ENCODE assay signal across 8 mouse cellular contexts in genomic region chr3:50905993-50906831, GRCm38 (mm10).
DNase-seq lines count a peak whose midpoint lies in the region; ATAC-seq and TF ChIP-seq lines count a peak whose summit lies in the region.

No protein-coding gene starts in this region.

- H3K79me2 ChIP-seq in heart, adult 2 months (replicated peaks; ENCODE audit: control insufficient read depth, insufficient read depth, low read length): no peaks in the 10 kb centered on the region

- peak overlapping the region; percentile 41 for H3K4me2 ChIP-seq in embryonic facial prominence, embryonic 11.5 days (ENCODE audit: low read depth, low read length)
- H3K4me2 ChIP-seq in limb, embryonic 11.5 days (ENCODE audit: low read depth, severe bottlenecking): peak overlapping the region; percentile 30; the same call in 1 of the 2 replicates
- H3K4me2 ChIP-seq in midbrain, embryonic 13.5 days (replicated peaks): peak overlapping the region; percentile 54

- peak; percentile 93 for DNase-seq in adrenal gland, postnatal 25 days
- DNase-seq in embryonic facial prominence, embryonic 11.5 days (ENCODE audit: low spot score): peak; percentile 94
- peak; percentile 79 to 91 for DNase-seq in heart, adult 2 months
- peak; percentile 91 for DNase-seq in kidney, adult 2 months
- DNase-seq in limb, embryonic 11.5 days (ENCODE audit: low spot score): peak; percentile 98

- 11% methylated on average over 32 of the region's 32 CpGs for WGBS in embryonic facial prominence, embryonic 11.5 days
- 9% methylated on average over 32 of the region's 32 CpGs for WGBS in heart, adult 2 months
- WGBS in kidney, adult 2 months: 11% methylated on average over 32 of the region's 32 CpGs
- 12% methylated on average over 32 of the region's 32 CpGs for WGBS in limb, embryonic 11.5 days
- WGBS in midbrain, embryonic 13.5 days: 9% methylated on average over 32 of the region's 32 CpGs
- 6% methylated on average over 32 of the region's 32 CpGs for WGBS in small intestine, adult 2 months

- no peaks in the 10 kb centered on the region for H3K36me3 ChIP-seq in embryonic facial prominence, embryonic 11.5 days (replicated peaks; ENCODE audit: control insufficient read depth, insufficient read depth, low read depth, low read length)
- H3K36me3 ChIP-seq in heart, adult 2 months (ENCODE audit: control insufficient read depth, insufficient read depth, low read length): no peaks in the 10 kb centered on the region
- no peaks in the 10 kb centered on the region for H3K36me3 ChIP-seq in kidney, adult 2 months (ENCODE audit: control insufficient read depth, insufficient read depth, low read length)
- H3K36me3 ChIP-seq in limb, embryonic 11.5 days (ENCODE audit: control insufficient read depth, insufficient read depth, low read length): no peaks in the 10 kb centered on the region
- H3K36me3 ChIP-seq in midbrain, embryonic 13.5 days: no peaks in the 10 kb centered on the region
- no peaks in the 10 kb centered on the region for H3K36me3 ChIP-seq in small intestine, adult 2 months (ENCODE audit: control insufficient read depth, insufficient read depth, low read length)

- intact Hi-C loops in heart, adult 2 months (cut with DNase I): loop anchor here (2.0 to 10.0 kb wide), 3 partner anchors 266 to 1811 kb away; no protein-coding TSS in a partner anchor

- peak overlapping the region; percentile 30 for H3K9ac ChIP-seq in embryonic facial prominence, embryonic 11.5 days (replicated peaks; ENCODE audit: low read length)
- H3K9ac ChIP-seq in heart, adult 2 months (ENCODE audit: low read depth, low read length): peak overlapping the region; percentile 14; the same call in 1 of the 2 replicates
- peak overlapping the region; percentile 8 for H3K9ac ChIP-seq in limb, embryonic 11.5 days (ENCODE audit: low read length)
- peak overlapping the region; percentile 60 for H3K9ac ChIP-seq in midbrain, embryonic 13.5 days (replicated peaks)

- peak overlapping the region; percentile 13; the same call in 1 of the 2 replicates for H3K4me3 ChIP-seq in embryonic facial prominence, embryonic 11.5 days (ENCODE audit: low read depth, low read length)
- H3K4me3 ChIP-seq in heart, adult 2 months: peak overlapping the region; percentile 37
- peak overlapping the region; percentile 28; the same call in 1 of the 2 replicates for H3K4me3 ChIP-seq in kidney, adult 2 months (ENCODE audit: insufficient read depth, low read depth, low read length)
- H3K4me3 ChIP-seq in limb, embryonic 11.5 days (ENCODE audit: low read depth, low read length): peak overlapping the region; percentile 14; the same call in 1 of the 2 replicates
- H3K4me3 ChIP-seq in midbrain, embryonic 13.5 days (replicated peaks): peak overlapping the region; percentile 34
- H3K4me3 ChIP-seq in small intestine, adult 2 months (ENCODE audit: low read depth, low read length): peak overlapping the region; percentile 48

- peak; percentile 71 for ATAC-seq in embryonic facial prominence, embryonic 11.5 days (replicated peaks; ENCODE audit: insufficient number of reproducible peaks, low FRiP score, low TSS enrichment, low read depth)
- ATAC-seq in limb, embryonic 11.5 days (ENCODE audit: insufficient number of reproducible peaks, low FRiP score, low TSS enrichment, low read depth): peak; percentile 66; the same call in 1 of the 2 replicates
- ATAC-seq in midbrain, embryonic 13.5 days: peak; percentile 82
- no peak for ATAC-seq in erythroblast, adult 5-6 weeks (replicated peaks; ENCODE audit: low FRiP score, poor library complexity, severe bottlenecking)

- H3K27ac ChIP-seq in embryonic facial prominence, embryonic 11.5 days (replicated peaks; ENCODE audit: low read depth, low read length): no peak overlapping the region
- no peak overlapping the region for H3K27ac ChIP-seq in heart, adult 2 months
- no peak overlapping the region for H3K27ac ChIP-seq in kidney, adult 2 months (ENCODE audit: insufficient read depth, low read depth, low read length)
- no peak overlapping the region for H3K27ac ChIP-seq in limb, embryonic 11.5 days (replicated peaks; ENCODE audit: low read depth, low read length)
- peak overlapping the region; percentile 77 for H3K27ac ChIP-seq in midbrain, embryonic 13.5 days
- H3K27ac ChIP-seq in small intestine, adult 2 months (ENCODE audit: insufficient read depth, low read depth, low read length): no peak overlapping the region

- no peaks in the 10 kb centered on the region for H3K27me3 ChIP-seq in embryonic facial prominence, embryonic 11.5 days (ENCODE audit: control insufficient read depth, insufficient read depth, low read length)
- H3K27me3 ChIP-seq in heart, adult 2 months (ENCODE audit: control insufficient read depth, insufficient read depth, low read length): no peaks in the 10 kb centered on the region
- H3K27me3 ChIP-seq in kidney, adult 2 months (replicated peaks; ENCODE audit: control insufficient read depth, insufficient read depth, low read length): no peaks in the 10 kb centered on the region
- H3K27me3 ChIP-seq in limb, embryonic 11.5 days (ENCODE audit: control insufficient read depth, insufficient read depth, low read length): no peaks in the 10 kb centered on the region
- no peaks in the 10 kb centered on the region for H3K27me3 ChIP-seq in midbrain, embryonic 13.5 days
- H3K27me3 ChIP-seq in small intestine, adult 2 months (ENCODE audit: control insufficient read depth, insufficient read depth, low read length): no peaks in the 10 kb centered on the region

- H3K9me3 ChIP-seq in embryonic facial prominence, embryonic 11.5 days (replicated peaks; ENCODE audit: control insufficient read depth, low read length): no peaks in the 10 kb centered on the region
- no peaks in the 10 kb centered on the region for H3K9me3 ChIP-seq in limb, embryonic 11.5 days (ENCODE audit: control insufficient read depth, low read length)
- H3K9me3 ChIP-seq in midbrain, embryonic 13.5 days: no peaks in the 10 kb centered on the region

- 0 out of 2 replicates have a peak, but pooled peaks have one; percentile 24 for TF ChIP-seq EP300 in heart, adult 2 months (IDR thresholded peaks at IDR 0.05; ENCODE audit: insufficient read depth, low read depth, low read length)

- H3K4me1 ChIP-seq in embryonic facial prominence, embryonic 11.5 days (ENCODE audit: control insufficient read depth, insufficient read depth, low read length): peaks cover 2% of the 10 kb centered on the region; the same call in 1 of the 2 replicates
- no peaks in the 10 kb centered on the region for H3K4me1 ChIP-seq in heart, adult 2 months (ENCODE audit: control insufficient read depth, insufficient read depth, low read length)
- H3K4me1 ChIP-seq in kidney, adult 2 months (ENCODE audit: control insufficient read depth, insufficient read depth, low read length): 0 out of 2 replicates have a peak, but pooled peaks cover 4% of the 10 kb centered on the region
- peaks cover 4% of the 10 kb centered on the region; the same call in 1 of the 2 replicates for H3K4me1 ChIP-seq in limb, embryonic 11.5 days (ENCODE audit: control insufficient read depth, insufficient read depth, low read length)
- peaks cover 21% of the 10 kb centered on the region for H3K4me1 ChIP-seq in midbrain, embryonic 13.5 days (replicated peaks)
- no peaks in the 10 kb centered on the region for H3K4me1 ChIP-seq in small intestine, adult 2 months (ENCODE audit: control insufficient read depth, insufficient read depth, insufficient read length, low read length)

- TF ChIP-seq POLR2A in heart, adult 2 months (IDR thresholded peaks at IDR 0.05; ENCODE audit: insufficient read depth, low read depth, low read length): no peak
- TF ChIP-seq POLR2A in kidney, adult 2 months (IDR thresholded peaks at IDR 0.05; ENCODE audit: low read depth, low read length): no peak
- TF ChIP-seq POLR2A in small intestine, adult 2 months (IDR thresholded peaks at IDR 0.05; ENCODE audit: low read depth, low read length): no peak

- peak; percentile 98 for TF ChIP-seq CTCF in heart, adult 2 months (IDR thresholded peaks at IDR 0.05)
- TF ChIP-seq CTCF in kidney, adult 2 months (conservative IDR thresholded peaks at IDR 0.05; ENCODE audit: insufficient read depth, insufficient read length, low read depth, low read length): peak; percentile 92
- TF ChIP-seq CTCF in small intestine, adult 2 months (IDR thresholded peaks at IDR 0.05; ENCODE audit: extremely low read depth, insufficient read length, insufficient replicate concordance, low read depth, low read length): peak; percentile 97

Comparison
In these comparisons a context has a peak if more than half of its experiments do, and no peak if none do; other contexts are left out.
1. H3K9ac ChIP-seq: peak in every context shown above with its lines; median percentile 60 in midbrain, embryonic 13.5 days; 30 in embryonic facial prominence, embryonic 11.5 days; 14 in heart, adult 2 months; 8 in limb, embryonic 11.5 days.